Mouse (Mus musculus) liver, embryonic 14.5 days (tissue): ENCODE results near the gene Fdx1.

Experiments
- CTCF ChIP-seq: IDR thresholded peaks from 2 replicates; pipeline ENCODE4 v1.5.1; 2016; ENCODE audit warnings: antibody characterized with exemption, low read depth, control low read depth
- EP300 ChIP-seq: IDR thresholded peaks from 2 replicates; pipeline ENCODE4 v1.6.1; 2016; ENCODE audit warnings: antibody characterized with exemption, low read depth

- no peak for TF ChIP-seq CTCF
- TF ChIP-seq EP300 = no peak
Measured at GRCm38 (mm10) chr9:51931997-51932396, 31.4 kb downstream of the Fdx1 start.
